Comparison of ENCODE assay signal across 25 mouse cellular contexts in the genomic region with DNA sequence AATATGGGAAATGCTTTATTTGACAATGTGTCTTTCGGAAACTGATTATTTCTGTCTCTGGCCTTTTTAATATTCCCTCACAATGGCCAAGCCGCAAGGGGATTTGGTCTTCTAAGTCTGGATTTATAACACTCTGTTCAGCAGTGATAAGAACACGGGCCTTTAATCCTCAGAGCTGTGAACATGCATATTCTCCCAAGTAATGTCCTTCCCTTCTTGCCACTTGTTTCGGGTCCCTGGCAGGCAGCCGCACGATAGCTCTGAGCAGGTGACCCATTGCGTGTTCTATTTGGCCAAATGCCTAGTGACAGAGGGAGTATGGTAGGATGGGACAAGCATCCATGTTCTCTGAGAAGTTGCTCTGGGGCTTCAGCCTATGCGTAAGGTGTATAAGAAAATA.
DNase-seq lines count a peak whose midpoint lies in the region; ATAC-seq lines count a peak whose summit lies in the region.
"Had no signal": no experiment of that assay in that cellular context is flagged by ENCODE, and none has a peak within 500 bp of the region (broad histone marks: within the 10 kb centered on the region; RNA-seq: fewer than 3 reads in every experiment).

No protein-coding gene starts in this region.

- no peaks in the 10 kb centered on the region for H3K4me1 ChIP-seq in midbrain, embryonic 12.5 days
- no peaks in the 10 kb centered on the region for H3K4me1 ChIP-seq in heart, embryonic 10.5 days
- H3K4me1 ChIP-seq: embryonic facial prominence, embryonic 10.5 days; heart, embryonic 15.5 days; limb, embryonic 15.5 days; neural tube, embryonic 13.5 days had no signal

- H3K27me3 ChIP-seq in midbrain, embryonic 12.5 days: no peaks in the 10 kb centered on the region
- no peaks in the 10 kb centered on the region for H3K27me3 ChIP-seq in heart, embryonic 10.5 days (ENCODE audit: insufficient read depth, poor library complexity, severe bottlenecking)
- H3K27me3 ChIP-seq: heart, embryonic 15.5 days; limb, embryonic 15.5 days; neural tube, embryonic 13.5 days had no signal

- H3K9ac ChIP-seq in midbrain, embryonic 12.5 days (replicated peaks): no peak overlapping the region
- H3K9ac ChIP-seq: forebrain, postnatal 0 days; heart, embryonic 15.5 days; hindbrain, embryonic 14.5 days; limb, embryonic 15.5 days; liver, embryonic 14.5 days; lung, embryonic 14.5 days; neural tube, embryonic 13.5 days had no signal

- no peaks in the 10 kb centered on the region for H3K36me3 ChIP-seq in midbrain, embryonic 12.5 days
- H3K36me3 ChIP-seq in heart, embryonic 10.5 days: no peaks in the 10 kb centered on the region
- H3K36me3 ChIP-seq: embryonic facial prominence, embryonic 10.5 days; heart, embryonic 15.5 days; limb, embryonic 15.5 days; neural tube, embryonic 13.5 days had no signal

- H3K27ac ChIP-seq in midbrain, embryonic 12.5 days (replicated peaks): no peak overlapping the region
- no peak overlapping the region for H3K27ac ChIP-seq in heart, embryonic 10.5 days
- H3K27ac ChIP-seq: embryonic facial prominence, embryonic 10.5 days; heart, embryonic 15.5 days; hindbrain, embryonic 14.5 days; kidney, postnatal 0 days; limb, embryonic 15.5 days; liver, embryonic 14.5 days; neural tube, embryonic 13.5 days had no signal

- no peak overlapping the region for H3K4me2 ChIP-seq in midbrain, embryonic 12.5 days (replicated peaks)
- H3K4me2 ChIP-seq: heart, embryonic 15.5 days; hindbrain, embryonic 14.5 days; limb, embryonic 15.5 days; lung, embryonic 14.5 days; neural tube, embryonic 13.5 days had no signal

- peak; percentile 29 for DNase-seq in cerebellum, adult 11 months
- no peak for DNase-seq in cerebellum, postnatal 4 days (ENCODE audit: low spot score in 2 of 2)
- peak; percentile 40 for DNase-seq in cerebellum, adult 9-11 months
- no peak for DNase-seq in adrenal gland, postnatal 4 days (ENCODE audit: low spot score in 2 of 2)
- no peak for DNase-seq in heart, embryonic 10.5 days (ENCODE audit: low spot score)
- no peak for DNase-seq in layer of hippocampus, adult 18-20 months (ENCODE audit: low spot score in 2 of 2)
- DNase-seq: adrenal gland, postnatal 10 days; forebrain, postnatal 0 days; gastrocnemius, postnatal 36 days; heart, postnatal 4 days; kidney, adult 2 months; left cerebral cortex, postnatal 4 days; lung, embryonic 14.5 days; lung, postnatal 4 days; thymus, postnatal 14 days had no signal

- H3K4me3 ChIP-seq in midbrain, embryonic 12.5 days: no peak overlapping the region
- H3K4me3 ChIP-seq in heart, embryonic 10.5 days: no peak overlapping the region
- H3K4me3 ChIP-seq: embryonic facial prominence, embryonic 10.5 days; heart, embryonic 15.5 days; limb, embryonic 15.5 days; myocyte; neural tube, embryonic 13.5 days had no signal

- H3K9me3 ChIP-seq in midbrain, embryonic 12.5 days: no peaks in the 10 kb centered on the region
- no peaks in the 10 kb centered on the region for H3K9me3 ChIP-seq in heart, embryonic 10.5 days
- H3K9me3 ChIP-seq: embryonic facial prominence, embryonic 10.5 days; heart, embryonic 15.5 days; limb, embryonic 15.5 days; neural tube, embryonic 13.5 days had no signal

- 74% methylated on average over 8 of the region's 8 CpGs for WGBS in midbrain, embryonic 12.5 days
- 94% methylated on average over 8 of the region's 8 CpGs for WGBS in heart, embryonic 10.5 days

- ATAC-seq in midbrain, embryonic 12.5 days (ENCODE audit: low FRiP score, low read depth): peak; percentile 58; the same call in 1 of the 2 replicates
- ATAC-seq: forebrain, postnatal 0 days; inflammation-experienced regulatory T-cells, adult 6 months had no signal

Comparison
In these comparisons a context has a peak if more than half of its experiments do, and no peak if none do; other contexts are left out.
1. DNase-seq: peak in cerebellum, adult 11 months (single experiment) and cerebellum, adult 9-11 months (single experiment); none in cerebellum, postnatal 4 days (0 of 2), adrenal gland, postnatal 4 days (0 of 2), heart, embryonic 10.5 days (single experiment) and layer of hippocampus, adult 18-20 months (0 of 2).